Mouse (Mus musculus) neural tube, embryonic 14.5 days (tissue): ENCODE measurements around the gene Tomm5. TPM values are rescaled to one million over a fixed set of nuclear protein-coding genes. Genes with fewer than 3 reads are reported as not detected.
"Not testable (repeated sequence)": the region's sequence is repeated elsewhere in the genome, so short reads cannot be mapped to it uniquely, and the experiment has no call there.

ENCODE experiments used
- ATAC-seq: fragments of 200-750 bp; cut with Nextera tagmentation; 2 replicates; pipeline ENCODE4 v1.8.0; 2017; ENCODE audit warnings: low read depth, mild to moderate bottlenecking, moderate TSS enrichment, moderate library complexity
- H3K27ac ChIP-seq: fragments of 300-500 bp; sonication (generic); 2 replicates; pipeline ENCODE4 v1.5.1; 2014; ENCODE audit warnings: low read depth, mild to moderate bottlenecking, control low read depth, low read length, moderate library complexity, mixed read lengths
- H3K27me3 ChIP-seq: fragments of 300-500 bp; sonication (generic); 2 replicates; pipeline ENCODE4 v1.6.1; 2014; ENCODE audit warnings: low read length; ENCODE audit not compliant: control insufficient read depth, insufficient read depth
- H3K36me3 ChIP-seq: fragments of 300-500 bp; sonication (generic); 2 replicates; pipeline ENCODE4 v1.6.1; 2014; ENCODE audit warnings: low read length, mixed read lengths; ENCODE audit not compliant: control insufficient read depth, insufficient read depth
- H3K4me1 ChIP-seq: fragments of 300-500 bp; sonication (generic); 2 replicates; pipeline ENCODE4 v1.6.1; 2014; ENCODE audit warnings: low read length; ENCODE audit not compliant: control insufficient read depth, insufficient read depth
- H3K4me2 ChIP-seq: fragments of 300-500 bp; sonication (generic); 2 replicates; pipeline ENCODE4 v1.6.1; 2014; ENCODE audit warnings: mild to moderate bottlenecking, low read depth, low read length, control low read depth
- H3K4me3 ChIP-seq: fragments of 300-500 bp; sonication (generic); 2 replicates; pipeline ENCODE4 v1.5.1; 2014; ENCODE audit warnings: low read depth, low read length, control low read depth, mixed read lengths
- H3K9ac ChIP-seq: fragments of 300-500 bp; sonication (generic); replicated peaks from 2 replicates; pipeline ENCODE4 v1.6.1; 2014; ENCODE audit warnings: low read depth, mild to moderate bottlenecking, control low read depth, low read length, mixed read lengths
- H3K9me3 ChIP-seq: fragments of 300-500 bp; sonication (generic); 2 replicates; pipeline ENCODE4 v1.6.1; 2016; ENCODE audit warnings: low read length; ENCODE audit not compliant: control insufficient read depth
- WGBS: fragments of 180-500 bp; shearing (Covaris S2); extraction: QIAGEN DNeasy Blood & Tissue Kit; methylation state at CpG from one replicate; pipeline ENCODE4 v1.1.7; 2014; 5-methylcytosine and 5-hydroxymethylcytosine counted together
- polyA plus RNA-seq: library from polyadenylated mRNA; unstranded; fragments of >200 nt; fragmentation: Nextera tagmentation; extraction: Ambion mirVana; gene quantifications from 2 replicates; pipeline ENCODE4 v1.2.1, GENCODE M21; 2014

The Tomm5 gene
- polyA plus RNA-seq, 1 experiment from 2014 or later, result 166 TPM

- H3K4me2 ChIP-seq, H3K27me3 ChIP-seq, H3K27ac ChIP-seq, H3K4me1 ChIP-seq, H3K9ac ChIP-seq, H3K4me3 ChIP-seq, H3K9me3 ChIP-seq, ATAC-seq, H3K36me3 ChIP-seq: not testable (repeated sequence)
- 96% methylated on average over 4 of the region's 4 CpGs for WGBS
Observed at GRCm38 (mm10) chr4:45081041-45081440, 26.9 kb downstream of the Tomm5 start.

- H3K27ac ChIP-seq, result no peak overlapping the region
- 71% methylated on average over 6 of the region's 6 CpGs for WGBS
- ATAC-seq, result no peak
Observed at GRCm38 (mm10) chr4:45073544-45073943, 34.4 kb downstream of the Tomm5 start.

DNA sequence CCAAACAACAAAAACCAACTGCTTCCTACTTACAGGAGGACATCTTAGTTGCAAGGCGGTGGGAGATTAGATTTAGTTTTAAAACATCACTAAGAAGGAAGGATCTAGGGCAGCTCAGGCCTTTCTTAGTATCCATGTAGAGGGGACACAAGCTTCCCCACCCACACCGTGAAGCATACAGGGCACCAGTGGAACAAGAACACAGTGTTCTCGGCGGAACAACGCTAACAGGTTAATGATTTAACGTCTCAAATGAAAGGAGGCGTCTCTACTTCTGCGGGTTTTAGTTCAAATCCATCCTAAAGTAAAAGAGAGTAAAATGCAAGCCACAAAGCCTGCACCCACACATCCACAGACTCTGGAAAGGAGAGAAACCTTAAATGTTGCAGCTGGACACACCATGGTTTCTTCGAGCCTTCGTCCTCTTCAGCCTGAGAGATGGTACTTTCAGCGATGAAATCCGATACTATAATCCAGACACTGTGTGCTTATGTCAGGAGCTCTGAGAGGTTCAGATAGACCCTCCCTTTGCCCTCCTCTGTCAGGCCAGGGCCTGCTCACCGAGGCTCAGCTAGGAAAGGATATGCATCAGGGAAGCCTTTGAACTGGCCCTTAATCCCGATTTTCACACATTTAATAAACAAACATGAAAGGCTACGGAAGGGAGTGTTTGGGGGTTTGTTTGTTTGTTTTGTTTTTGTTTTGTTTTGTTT lies 35.5 kb downstream of the Tomm5 start:
- H3K27ac ChIP-seq, result no peak overlapping the region
- H3K9ac ChIP-seq, result no peak overlapping the region
- H3K27me3 ChIP-seq, result no peaks in the 10 kb centered on the region
- no peak for ATAC-seq
- no peaks in the 10 kb centered on the region for H3K9me3 ChIP-seq
- no peaks in the 10 kb centered on the region for H3K36me3 ChIP-seq
- no peak overlapping the region for H3K4me3 ChIP-seq
- no peak overlapping the region for H3K4me2 ChIP-seq
- H3K4me1 ChIP-seq, result no peaks in the 10 kb centered on the region; the same call in 1 of the 2 replicates
- 76% methylated on average over 15 of the region's 15 CpGs for WGBS

More at GRCm38 (mm10) chr4:45073544-45073943, 34.4 kb downstream of the Tomm5 start:
- no peaks in the 10 kb centered on the region for H3K9me3 ChIP-seq
- H3K4me1 ChIP-seq, result no peaks in the 10 kb centered on the region; the same call in 1 of the 2 replicates
- no peaks in the 10 kb centered on the region for H3K27me3 ChIP-seq
- H3K9ac ChIP-seq, result no peak overlapping the region
- H3K4me3 ChIP-seq, result no peak overlapping the region
- no peaks in the 10 kb centered on the region for H3K36me3 ChIP-seq
- no peak overlapping the region for H3K4me2 ChIP-seq

DNA sequence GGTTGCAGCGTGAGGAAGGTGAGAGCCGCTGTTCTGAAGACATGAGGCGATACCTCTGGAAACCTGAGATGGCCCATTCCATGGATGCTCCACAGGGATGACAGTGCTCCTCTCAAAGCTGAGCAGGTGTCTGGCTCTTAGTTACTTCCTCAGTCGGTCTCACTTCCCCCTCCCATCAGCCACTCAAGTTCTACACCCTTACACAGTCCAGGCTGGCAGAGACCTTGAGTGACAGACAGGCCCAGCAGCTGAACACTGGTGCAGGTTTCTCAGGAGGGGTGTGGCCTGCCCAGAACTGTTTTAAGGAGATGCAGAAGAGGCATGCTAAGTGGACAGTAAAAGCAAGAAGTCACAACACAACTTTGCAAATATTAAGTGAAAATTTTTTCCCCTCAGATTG lies 40.2 kb downstream of the Tomm5 start:
- no peak overlapping the region for H3K4me3 ChIP-seq
- no peaks in the 10 kb centered on the region for H3K9me3 ChIP-seq
- H3K9ac ChIP-seq, result no peak overlapping the region
- H3K4me2 ChIP-seq, result no peak overlapping the region
- H3K27ac ChIP-seq, result no peak overlapping the region
- no peaks in the 10 kb centered on the region for H3K36me3 ChIP-seq
- H3K4me1 ChIP-seq, result peaks cover 2% of the 10 kb centered on the region; the same call in 1 of the 2 replicates
- 90% methylated on average over 4 of the region's 4 CpGs for WGBS
- H3K27me3 ChIP-seq, result no peaks in the 10 kb centered on the region
- no peak for ATAC-seq

DNA sequence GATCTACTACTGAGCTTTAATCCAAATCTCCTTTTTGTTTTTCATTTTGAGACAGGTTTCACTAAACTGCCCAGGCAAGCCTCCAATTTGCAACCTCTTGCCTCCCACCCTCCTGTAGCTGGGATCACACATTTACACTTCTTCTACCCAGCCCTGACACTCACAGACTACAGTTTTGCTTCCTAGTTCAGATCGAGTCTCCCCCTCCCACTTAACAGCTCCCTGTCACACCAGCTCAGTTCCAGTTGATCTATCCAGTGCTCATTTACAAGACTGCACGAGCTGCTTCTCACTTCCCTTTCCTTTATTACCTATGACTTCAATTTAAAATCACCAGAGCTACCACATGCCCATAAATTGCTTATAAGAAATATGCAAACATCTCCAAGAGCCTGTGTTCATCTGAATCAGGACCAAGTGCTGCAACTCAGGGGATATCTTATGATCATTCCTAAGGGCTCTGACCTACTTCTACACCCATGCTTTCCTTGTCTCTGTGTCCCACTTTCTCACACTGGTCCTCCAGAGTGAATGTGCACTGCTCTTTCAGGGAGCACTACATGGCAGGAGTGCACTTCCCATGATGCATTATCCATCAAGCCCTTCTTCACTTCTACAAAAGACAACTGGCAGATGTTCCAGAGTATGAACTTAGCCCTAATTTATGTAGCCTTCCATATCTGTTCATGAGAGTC lies 41.7 kb downstream of the Tomm5 start:
- H3K4me3 ChIP-seq, result no peak overlapping the region
- H3K4me1 ChIP-seq, result peaks cover 2% of the 10 kb centered on the region; the same call in 1 of the 2 replicates
- ATAC-seq, result no peak
- peaks cover 8% of the 10 kb centered on the region; the same call in 1 of the 2 replicates for H3K36me3 ChIP-seq
- H3K27me3 ChIP-seq, result no peaks in the 10 kb centered on the region
- no peaks in the 10 kb centered on the region for H3K9me3 ChIP-seq
- 48% methylated on average over 2 of the region's 2 CpGs for WGBS
- H3K27ac ChIP-seq, result no peak overlapping the region
- H3K4me2 ChIP-seq, result no peak overlapping the region
- no peak overlapping the region for H3K9ac ChIP-seq

DNA sequence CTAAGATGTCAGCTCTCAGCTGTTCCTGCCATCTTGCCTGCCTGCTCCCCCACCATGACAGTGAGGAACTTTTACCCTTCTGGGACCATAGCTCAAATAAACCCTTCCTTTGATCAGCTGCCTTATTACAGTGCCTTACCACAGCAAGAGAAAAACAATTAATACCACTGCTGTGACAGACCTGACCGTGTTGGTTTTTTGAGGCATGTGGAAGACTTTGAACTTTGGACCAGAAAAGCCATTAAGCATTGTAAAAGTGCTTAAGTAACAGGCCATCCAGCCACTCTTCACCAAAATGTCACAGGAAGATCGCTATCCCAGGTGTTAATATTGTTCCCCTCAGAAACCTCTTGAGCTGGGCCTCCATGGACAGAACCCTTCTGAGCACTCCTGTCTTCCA lies 43.3 kb downstream of the Tomm5 start:
- Histone ChIP-seq H3K4me3 (no peak overlapping the region), H3K36me3 (peaks cover 17% of the 10 kb centered on the region), H3K27me3 (no peaks in the 10 kb centered on the region), H3K9me3 (no peaks in the 10 kb centered on the region), H3K4me1 (0 out of 2 replicates have a peak, but pooled peaks cover 2% of the 10 kb centered on the region), H3K4me2 (no peak overlapping the region), H3K9ac (no peak overlapping the region), H3K27ac (no peak overlapping the region)
- no peak for ATAC-seq
- 86% methylated on average over 2 of the region's 2 CpGs for WGBS

DNA sequence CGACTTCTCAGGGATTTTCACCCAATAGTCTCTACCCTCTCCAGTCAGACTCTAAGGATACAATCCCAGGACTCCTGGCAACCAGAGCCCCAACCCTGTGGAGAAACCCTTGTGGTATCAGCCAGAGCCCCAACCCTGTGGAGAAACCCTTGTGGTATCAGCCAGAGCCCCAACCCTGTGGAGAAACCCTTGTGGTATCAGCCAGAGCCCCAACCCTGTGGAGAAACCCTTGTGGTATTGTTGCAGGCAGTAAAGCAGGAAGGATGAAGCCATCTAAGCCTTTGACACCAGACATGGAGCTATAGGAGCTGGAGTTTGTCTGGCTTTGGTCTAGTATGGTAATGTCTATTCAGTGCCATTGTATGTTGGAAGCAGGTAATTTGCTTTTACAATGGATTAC lies 44.1 kb downstream of the Tomm5 start:
- not testable (repeated sequence) for H3K9me3 ChIP-seq, H3K4me2 ChIP-seq, H3K9ac ChIP-seq, ATAC-seq, H3K27ac ChIP-seq, H3K4me3 ChIP-seq, H3K27me3 ChIP-seq, H3K4me1 ChIP-seq
- H3K36me3 ChIP-seq, result peaks cover 23% of the 10 kb centered on the region
- WGBS, result 90% methylated on average over 1 of the region's 1 CpGs

DNA sequence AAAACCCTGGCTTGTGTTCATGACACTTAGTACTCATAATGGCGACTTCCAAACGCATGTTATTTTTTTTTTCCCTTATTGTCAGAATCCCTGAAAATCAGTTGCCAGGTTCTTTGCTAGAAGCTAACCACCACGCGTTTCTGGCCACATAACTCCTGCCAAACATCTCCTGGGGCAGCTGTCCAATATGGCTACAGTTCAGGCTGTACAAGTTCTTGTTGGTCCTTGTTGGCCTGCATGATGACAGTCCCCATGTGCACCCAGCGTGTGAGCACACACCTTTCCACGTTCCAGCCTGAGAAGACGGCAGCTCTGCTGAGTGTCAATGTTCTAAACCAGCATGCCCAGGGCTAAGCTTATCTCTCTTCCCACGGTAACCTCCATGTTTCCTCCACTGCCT lies 52.5 kb downstream of the Tomm5 start:
- H3K36me3 ChIP-seq, result peaks cover 17% of the 10 kb centered on the region
- ATAC-seq, result no peak
- whole genome bisulfite sequencing, result 94% methylated on average over 8 of the region's 8 CpGs

More for the DNA sequence above, 52.5 kb downstream of the Tomm5 start:
- Histone ChIP-seq H3K4me1 (no peaks in the 10 kb centered on the region), H3K4me3 (no peak overlapping the region), H3K9me3 (no peaks in the 10 kb centered on the region), H3K27ac (no peak overlapping the region), H3K4me2 (no peak overlapping the region), H3K27me3 (no peaks in the 10 kb centered on the region), H3K9ac (no peak overlapping the region)
